Mouse (Mus musculus): ENCODE measurements around the gene Uqcrq.

DNA sequence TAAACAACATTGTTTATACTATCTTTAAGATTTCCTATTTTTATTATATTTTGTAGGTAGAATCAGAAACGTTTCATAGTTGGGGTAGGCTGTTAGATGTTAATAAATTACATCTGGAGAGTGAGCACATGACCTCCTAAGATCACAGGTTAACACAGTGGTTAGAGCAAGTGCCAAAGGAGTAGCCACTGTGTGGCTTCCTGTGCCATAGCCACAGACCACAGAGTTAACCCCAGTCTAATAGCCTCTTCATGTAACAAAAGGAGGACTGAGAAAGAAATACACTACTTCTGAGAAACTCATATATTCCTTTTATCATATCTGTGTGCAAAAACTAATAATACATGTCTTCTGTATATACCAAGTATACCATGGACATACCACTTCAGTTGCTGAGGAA is 36.8 kb downstream of the Uqcrq start:
- TF ChIP-seq CTCF (IDR thresholded peaks at IDR 0.05; ENCODE audit: low read depth), result no peak
- no peak for TF ChIP-seq EP300 (IDR thresholded peaks at IDR 0.05; ENCODE audit: low read depth)

Measured in liver, postnatal 0 days (tissue).